Mouse (Mus musculus) thymus, adult 2 months (tissue): ENCODE measurements around the gene Fam71a. TPM values are rescaled to one million over a fixed set of nuclear protein-coding genes. Genes with fewer than 3 reads are reported as not detected.

Source experiments
- DNase-seq: peaks from one replicate; pipeline ENCODE4 v3.0.0; 2021
- H3K27ac ChIP-seq: fragments of 200-500 bp; 2 replicates; pipeline ENCODE4 v1.5.1; 2012; ENCODE audit warnings: low read length, control low read depth; ENCODE audit not compliant: control insufficient read depth, insufficient read depth
- H3K27me3 ChIP-seq: fragments of 200-500 bp; 2 replicates; pipeline ENCODE4 v1.6.1; 2012; ENCODE audit warnings: mild to moderate bottlenecking, low read length, moderate library complexity, mixed read lengths; ENCODE audit not compliant: control insufficient read depth, insufficient read depth
- H3K36me3 ChIP-seq: fragments of 200-500 bp; 2 replicates; pipeline ENCODE4 v1.6.1; 2012; ENCODE audit warnings: mild to moderate bottlenecking, low read length, moderate library complexity; ENCODE audit not compliant: control insufficient read depth, insufficient read depth
- H3K4me1 ChIP-seq: fragments of 200-500 bp; replicated peaks from 2 replicates; pipeline ENCODE4 v1.6.1; 2012; ENCODE audit warnings: low read length; ENCODE audit not compliant: control insufficient read depth, insufficient read depth
- H3K4me3 ChIP-seq: fragments of 200-500 bp; 2 replicates; pipeline ENCODE4 v1.5.1; 2012; ENCODE audit warnings: mild to moderate bottlenecking, low read length, control low read depth, moderate library complexity; ENCODE audit not compliant: control insufficient read depth, insufficient read depth
- CTCF ChIP-seq: fragments of 200-500 bp; IDR thresholded peaks from 2 replicates; pipeline ENCODE4 v1.5.1; 2012; ENCODE audit warnings: mild to moderate bottlenecking, control low read depth, low read length, moderate library complexity, borderline replicate concordance; ENCODE audit not compliant: control insufficient read depth, poor library complexity, insufficient read depth; ENCODE audit errors: extremely low read depth
- POLR2A ChIP-seq: fragments of 200-500 bp; IDR thresholded peaks from 2 replicates; pipeline ENCODE4 v1.6.1; 2012; ENCODE audit warnings: mild to moderate bottlenecking, low read length, control low read depth, moderate library complexity; ENCODE audit not compliant: control insufficient read depth, poor library complexity, insufficient read depth; ENCODE audit errors: extremely low read depth
- WGBS: fragments of 180-500 bp; shearing (Covaris S2); methylation state at CpG from one replicate; pipeline ENCODE4 v1.1.7; 2018; 5-methylcytosine and 5-hydroxymethylcytosine counted together
- polyA plus RNA-seq: library from polyadenylated mRNA; depleted of rRNA; stranded (reverse); fragments of >200 nt; gene quantifications from 2 replicates; pipeline ENCODE4 v1.2.3, GENCODE M21; 2012

The Fam71a gene
- polyA plus RNA-seq, 1 experiment: not detected

- H3K27me3 ChIP-seq: peaks cover 23% of the 10 kb centered on the region
- WGBS: under 1% methylated on average over 61 of the region's 61 CpGs
These were observed 18.0 kb upstream of the Fam71a start for GRCm38 (mm10) chr1:191182431-191183162.

DNA sequence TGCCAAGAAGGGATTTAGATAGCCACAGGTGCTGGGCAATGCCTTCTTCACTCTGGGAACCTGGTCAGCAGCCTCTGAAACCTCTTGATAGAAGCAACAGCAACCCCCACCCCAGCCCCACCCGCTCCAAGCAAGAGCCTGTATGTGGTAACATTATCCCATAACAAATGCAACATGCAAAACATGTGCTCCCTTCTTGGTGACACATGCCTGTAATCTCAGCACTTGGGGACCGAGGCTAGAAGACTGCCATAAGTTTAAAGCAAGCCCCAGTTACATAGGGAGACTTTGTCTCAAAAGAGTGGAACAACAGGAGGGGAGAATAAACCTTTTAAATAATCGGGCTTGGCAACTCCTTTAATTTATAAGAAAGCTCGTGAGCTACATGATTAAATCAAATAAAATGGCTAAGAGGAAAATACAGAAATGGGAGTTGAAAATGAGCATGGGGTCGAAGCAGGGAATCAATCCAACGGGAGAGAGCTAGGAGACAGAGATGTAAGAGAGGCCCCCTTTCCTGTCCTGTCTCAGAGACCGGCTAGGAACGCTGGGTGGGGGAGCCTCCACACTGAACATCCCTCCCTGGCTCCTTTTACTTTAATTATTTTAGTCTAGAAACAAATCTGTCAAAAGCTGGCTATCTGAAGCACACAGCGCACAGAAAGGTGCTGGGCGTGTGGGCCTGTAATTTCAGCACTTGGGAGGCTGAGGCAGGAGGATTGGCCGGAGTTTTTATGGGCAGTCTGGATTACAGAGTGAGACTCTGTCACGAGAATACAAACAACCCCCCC, 17.0 kb upstream of the Fam71a start:
- Histone ChIP-seq H3K27me3 (peaks cover 23% of the 10 kb centered on the region), H3K4me3 (no peak overlapping the region), H3K4me1 (0 out of 2 replicates have a peak, but pooled peaks cover 13% of the 10 kb centered on the region), H3K36me3 (no peaks in the 10 kb centered on the region), H3K27ac (no peak overlapping the region)
- TF ChIP-seq POLR2A (no peak), CTCF (no peak)
- 40% methylated on average over 12 of the region's 12 CpGs for WGBS
- DNase-seq: no peak

More at GRCm38 (mm10) chr1:191182431-191183162, 18.0 kb upstream of the Fam71a start:
- Histone ChIP-seq H3K4me1 (0 out of 2 replicates have a peak, but pooled peaks cover 13% of the 10 kb centered on the region), H3K27ac (no peak overlapping the region), H3K4me3 (peak overlapping the region; percentile 37), H3K36me3 (no peaks in the 10 kb centered on the region)
- TF ChIP-seq CTCF: no peak
- no peak for TF ChIP-seq POLR2A
- no peak for DNase-seq

- Histone ChIP-seq H3K36me3 (no peaks in the 10 kb centered on the region), H3K27ac (no peak overlapping the region), H3K27me3 (peaks cover 15% of the 10 kb centered on the region; the same call in 1 of the 2 replicates), H3K4me3 (no peak overlapping the region), H3K4me1 (0 out of 2 replicates have a peak, but pooled peaks cover 13% of the 10 kb centered on the region)
- no peak for DNase-seq
- TF ChIP-seq POLR2A: no peak
- TF ChIP-seq CTCF: no peak
- WGBS: 19% methylated on average over 4 of the region's 4 CpGs
These were observed 15.8 kb upstream of the Fam71a start for GRCm38 (mm10) chr1:191180397-191180796.

DNA sequence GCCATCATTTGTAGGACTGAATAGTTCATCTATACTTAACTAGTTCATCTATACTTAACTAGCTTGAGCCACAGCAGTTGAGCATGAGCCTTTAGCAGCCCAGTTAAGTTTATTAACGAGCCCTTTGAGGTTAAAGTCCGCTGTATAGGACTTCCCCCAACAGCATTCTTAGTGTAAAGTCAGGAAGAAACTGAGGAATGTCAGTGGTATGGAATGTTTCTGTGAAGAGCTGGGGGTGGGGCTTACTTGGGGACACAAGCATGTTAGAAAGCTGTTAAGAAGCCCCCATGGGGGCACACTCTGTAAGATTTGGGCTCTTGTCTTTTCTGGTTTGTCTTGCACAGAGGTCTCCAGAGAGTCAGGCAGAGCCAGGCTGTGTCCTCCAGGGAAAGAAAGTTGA, 15.2 kb upstream of the Fam71a start:
- no peak for DNase-seq
- 70% methylated on average over 2 of the region's 2 CpGs for WGBS
- TF ChIP-seq CTCF (no peak), POLR2A (no peak)
- no peaks in the 10 kb centered on the region for H3K36me3 ChIP-seq
- H3K27me3 ChIP-seq: peaks cover 13% of the 10 kb centered on the region; the same call in 1 of the 2 replicates
- H3K4me1 ChIP-seq: 0 out of 2 replicates have a peak, but pooled peaks cover 12% of the 10 kb centered on the region
- no peak overlapping the region for H3K4me3 ChIP-seq
- no peak overlapping the region for H3K27ac ChIP-seq

DNA sequence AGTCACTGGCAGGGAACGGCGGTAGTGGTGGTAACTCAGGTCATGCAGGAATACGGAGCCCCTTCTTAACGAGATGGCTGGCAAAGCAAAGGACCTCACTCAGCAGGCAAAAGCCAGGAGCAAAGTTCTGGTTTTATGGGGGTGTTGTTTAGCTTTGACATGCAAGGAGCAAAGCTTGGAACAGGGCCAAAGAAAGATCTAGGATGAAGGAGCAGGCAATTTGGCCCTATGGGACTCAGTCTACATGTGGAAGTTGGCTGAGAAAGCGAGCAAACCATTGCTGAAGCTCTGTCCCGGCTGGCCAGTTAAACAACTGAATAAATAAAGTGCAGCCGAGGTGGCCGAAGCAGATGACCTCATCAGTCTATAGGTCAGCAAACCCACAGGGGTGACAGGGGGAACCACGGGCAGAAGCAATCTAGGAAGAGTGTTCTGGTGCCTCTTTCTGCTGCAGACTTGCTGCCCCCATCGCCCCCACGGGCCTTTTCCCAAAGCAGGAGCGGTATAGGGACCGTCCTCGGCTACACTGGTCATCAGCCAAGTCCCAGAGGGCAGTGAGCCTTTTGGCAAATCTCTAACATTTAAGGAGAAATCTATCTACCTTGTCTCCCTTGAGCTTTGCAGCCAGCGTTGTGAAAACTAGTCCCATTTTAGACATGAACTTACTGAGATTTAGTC, 14.0 kb upstream of the Fam71a start:
- Histone ChIP-seq H3K4me1 (0 out of 2 replicates have a peak, but pooled peaks cover 4% of the 10 kb centered on the region), H3K36me3 (no peaks in the 10 kb centered on the region), H3K4me3 (no peak overlapping the region), H3K27ac (no peak overlapping the region), H3K27me3 (peaks cover 7% of the 10 kb centered on the region; the same call in 1 of the 2 replicates)
- DNase-seq: no peak
- TF ChIP-seq CTCF (no peak), POLR2A (no peak)
- 79% methylated on average over 15 of the region's 15 CpGs for WGBS

DNA sequence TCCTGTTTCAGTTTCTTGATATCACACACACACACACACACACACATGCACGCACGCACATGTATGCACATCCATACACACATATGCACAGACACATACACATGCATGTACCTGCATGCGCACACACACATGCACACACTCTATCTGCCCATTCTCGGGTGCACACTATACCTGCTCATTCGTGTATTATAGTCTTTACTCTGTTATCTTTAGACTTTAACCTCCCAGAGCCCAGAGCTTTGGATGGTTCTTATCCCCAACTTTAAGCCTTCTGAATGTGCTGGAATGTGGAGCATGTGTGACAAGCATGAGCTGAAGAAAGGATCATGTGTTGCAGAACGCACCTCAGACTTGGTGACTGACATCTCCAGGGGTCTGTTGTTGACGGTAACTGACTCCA, 12.3 kb upstream of the Fam71a start:
- H3K4me3 ChIP-seq: no peak overlapping the region
- no peaks in the 10 kb centered on the region for H3K4me1 ChIP-seq
- no peaks in the 10 kb centered on the region for H3K36me3 ChIP-seq
- H3K27ac ChIP-seq: no peak overlapping the region
- no peak for DNase-seq
- TF ChIP-seq POLR2A: no peak
- no peak for TF ChIP-seq CTCF
- H3K27me3 ChIP-seq: peaks cover 2% of the 10 kb centered on the region; the same call in 1 of the 2 replicates
- WGBS: 93% methylated on average over 7 of the region's 7 CpGs
